Mouse (Mus musculus): Measurements from ENCODE around the gene Taf6l. TPM values are rescaled to one million over a fixed set of nuclear protein-coding genes. Genes with fewer than 3 reads are reported as not detected.
A peak's percentile ranks its signal among the peaks of the same experiment; 100 is the strongest.

Gene Taf6l
- polyA plus RNA-seq, 1 experiment = 17.1 TPM

DNA sequence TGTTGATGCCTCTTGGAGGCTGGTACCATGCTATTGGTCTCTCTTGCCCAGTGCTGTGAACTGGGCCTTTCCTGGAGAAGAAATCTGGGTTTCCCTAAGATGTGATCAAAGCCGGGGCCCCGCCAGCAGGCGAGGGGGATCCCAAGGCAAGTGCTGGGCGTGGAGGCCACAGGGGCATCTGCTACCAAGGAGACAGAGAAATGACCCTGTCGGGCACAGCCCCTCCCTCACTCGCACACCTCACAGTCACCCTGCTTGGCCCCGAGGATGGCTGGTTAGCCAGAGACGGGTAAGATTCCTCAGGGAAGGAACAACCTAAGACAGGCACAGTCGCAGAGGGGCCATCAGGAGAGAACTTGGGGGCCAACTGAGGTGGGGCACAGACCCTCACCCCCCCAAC, 20.7 kb downstream of the Taf6l start:
- no peak overlapping the region for H3K27ac ChIP-seq (ENCODE audit: insufficient read depth, low read length)
- H3K9me3 ChIP-seq (replicated peaks; ENCODE audit: control insufficient read depth, insufficient read depth, low read length, poor library complexity, severe bottlenecking) = peaks cover 16% of the 10 kb centered on the region
- no peaks in the 10 kb centered on the region for H3K4me1 ChIP-seq (ENCODE audit: control insufficient read depth, insufficient read depth, low read length)
- peaks cover 67% of the 10 kb centered on the region for H3K36me3 ChIP-seq (ENCODE audit: control insufficient read depth, insufficient read depth, low read length, poor library complexity, severe bottlenecking)
- TF ChIP-seq POLR2A (IDR thresholded peaks at IDR 0.05; ENCODE audit: insufficient read depth, low read length) = no peak
- no peak for TF ChIP-seq CTCF (IDR thresholded peaks at IDR 0.05; ENCODE audit: low read depth, low read length)
- no peak for TF ChIP-seq EP300 (IDR thresholded peaks at IDR 0.05; ENCODE audit: insufficient read depth, low read depth, low read length)
- H3K27me3 ChIP-seq (ENCODE audit: control insufficient read depth, insufficient read depth, low read length, poor library complexity, severe bottlenecking) = no peaks in the 10 kb centered on the region
- H3K9ac ChIP-seq (ENCODE audit: low read depth, poor library complexity, severe bottlenecking) = no peak overlapping the region
- no peak overlapping the region for H3K4me3 ChIP-seq (ENCODE audit: low read depth, low read length)

DNA sequence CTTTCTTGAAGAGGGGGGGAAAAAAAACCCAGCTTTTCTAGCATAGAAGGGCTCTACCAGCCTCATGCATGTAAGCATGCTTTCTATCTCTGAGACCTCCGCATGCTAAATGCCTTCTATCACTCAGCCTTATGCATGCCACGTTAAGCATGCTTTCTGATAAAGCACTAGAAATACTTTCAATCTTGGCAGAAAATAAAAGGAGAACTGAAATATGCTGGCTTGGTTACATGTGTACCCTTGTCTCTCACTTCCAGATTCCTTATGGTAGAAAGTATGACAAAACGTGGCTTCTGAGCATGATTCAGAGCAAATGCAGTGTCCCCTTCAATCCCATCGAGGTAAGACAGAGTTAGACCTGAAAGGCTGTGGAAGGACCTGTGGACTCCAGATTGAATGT, 22.9 kb downstream of the Taf6l start:
- TF ChIP-seq EP300 (IDR thresholded peaks at IDR 0.05; ENCODE audit: insufficient read depth, low read depth, low read length) (no peak), POLR2A (IDR thresholded peaks at IDR 0.05; ENCODE audit: insufficient read depth, low read length) (no peak), CTCF (IDR thresholded peaks at IDR 0.05; ENCODE audit: low read depth, low read length) (no peak)
- Histone ChIP-seq H3K4me3 (ENCODE audit: low read depth, low read length) (no peak overlapping the region), H3K36me3 (ENCODE audit: control insufficient read depth, insufficient read depth, low read length, poor library complexity, severe bottlenecking) (peaks cover 58% of the 10 kb centered on the region)

DNA sequence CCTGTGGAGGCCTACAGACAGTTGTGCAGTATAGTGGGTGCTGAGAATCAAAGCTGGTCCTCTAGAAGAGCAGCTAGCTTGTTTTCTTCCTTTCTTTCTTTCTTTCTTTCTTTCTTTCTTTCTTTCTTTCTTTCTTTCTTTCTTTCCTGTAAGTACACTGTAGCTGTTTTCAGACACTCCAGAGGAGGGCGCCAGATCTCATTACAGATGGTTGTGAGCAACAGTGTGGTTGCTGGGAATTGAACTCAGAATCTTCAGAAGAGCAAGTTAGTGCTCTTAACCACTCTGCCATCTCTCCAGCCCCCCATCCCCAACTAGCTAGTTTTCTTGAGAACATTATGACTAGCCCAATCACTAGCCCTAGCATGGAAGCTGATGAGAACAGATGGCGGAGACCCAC, 25.5 kb downstream of the Taf6l start:
- no peaks in the 10 kb centered on the region for H3K27me3 ChIP-seq (ENCODE audit: control insufficient read depth, insufficient read depth, low read length, poor library complexity, severe bottlenecking)
- H3K4me3 ChIP-seq (ENCODE audit: low read depth, low read length) = no peak overlapping the region
- no peak overlapping the region for H3K9ac ChIP-seq (ENCODE audit: low read depth, poor library complexity, severe bottlenecking)
- H3K4me1 ChIP-seq (ENCODE audit: control insufficient read depth, insufficient read depth, low read length) = no peaks in the 10 kb centered on the region
- no peak overlapping the region for H3K27ac ChIP-seq (ENCODE audit: insufficient read depth, low read length)
- peaks cover 16% of the 10 kb centered on the region for H3K9me3 ChIP-seq (replicated peaks; ENCODE audit: control insufficient read depth, insufficient read depth, low read length, poor library complexity, severe bottlenecking)
- peaks cover 36% of the 10 kb centered on the region for H3K36me3 ChIP-seq (ENCODE audit: control insufficient read depth, insufficient read depth, low read length, poor library complexity, severe bottlenecking)
- TF ChIP-seq POLR2A (IDR thresholded peaks at IDR 0.05; ENCODE audit: insufficient read depth, low read length) = no peak
- peak; percentile 1 for TF ChIP-seq CTCF (IDR thresholded peaks at IDR 0.05; ENCODE audit: low read depth, low read length)

More for the DNA sequence above, 22.9 kb downstream of the Taf6l start:
- Histone ChIP-seq H3K27me3 (ENCODE audit: control insufficient read depth, insufficient read depth, low read length, poor library complexity, severe bottlenecking) (no peaks in the 10 kb centered on the region), H3K9ac (ENCODE audit: low read depth, poor library complexity, severe bottlenecking) (no peak overlapping the region), H3K4me1 (ENCODE audit: control insufficient read depth, insufficient read depth, low read length) (no peaks in the 10 kb centered on the region), H3K27ac (ENCODE audit: insufficient read depth, low read length) (no peak overlapping the region), H3K9me3 (replicated peaks; ENCODE audit: control insufficient read depth, insufficient read depth, low read length, poor library complexity, severe bottlenecking) (peaks cover 16% of the 10 kb centered on the region)

DNA sequence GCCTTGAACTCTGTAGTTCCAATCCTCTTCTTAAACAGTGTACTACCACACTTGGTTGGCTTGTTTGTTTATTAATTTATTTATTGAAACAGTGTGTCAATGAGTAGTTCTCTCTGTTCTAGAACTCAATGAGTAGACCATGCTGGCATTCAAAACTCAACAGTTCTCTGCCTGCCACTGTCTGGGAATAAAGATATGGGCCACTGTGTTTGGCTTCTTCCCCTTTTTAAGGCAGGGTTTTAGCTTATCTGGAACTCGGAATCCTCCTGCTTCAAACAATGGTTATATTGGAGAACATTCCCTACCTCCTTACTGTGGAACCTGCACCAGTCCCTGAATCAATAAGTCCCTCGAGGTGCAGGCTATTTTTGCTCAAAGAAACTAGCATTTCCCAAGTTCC, 27.3 kb downstream of the Taf6l start:
- H3K9ac ChIP-seq (ENCODE audit: low read depth, poor library complexity, severe bottlenecking) = peak overlapping the region; percentile 95; the same call in 1 of the 2 replicates
- no peak overlapping the region for H3K27ac ChIP-seq (ENCODE audit: insufficient read depth, low read length)
- H3K4me3 ChIP-seq (ENCODE audit: low read depth, low read length) = no peak overlapping the region
- no peaks in the 10 kb centered on the region for H3K4me1 ChIP-seq (ENCODE audit: control insufficient read depth, insufficient read depth, low read length)
- H3K9me3 ChIP-seq (replicated peaks; ENCODE audit: control insufficient read depth, insufficient read depth, low read length, poor library complexity, severe bottlenecking) = peaks cover 2% of the 10 kb centered on the region; the same call in 1 of the 2 replicates
- peaks cover 20% of the 10 kb centered on the region for H3K36me3 ChIP-seq (ENCODE audit: control insufficient read depth, insufficient read depth, low read length, poor library complexity, severe bottlenecking)
- no peak for TF ChIP-seq CTCF (IDR thresholded peaks at IDR 0.05; ENCODE audit: low read depth, low read length)
- TF ChIP-seq POLR2A (IDR thresholded peaks at IDR 0.05; ENCODE audit: insufficient read depth, low read length) = no peak
- no peak for TF ChIP-seq EP300 (IDR thresholded peaks at IDR 0.05; ENCODE audit: insufficient read depth, low read depth, low read length)
- no peaks in the 10 kb centered on the region for H3K27me3 ChIP-seq (ENCODE audit: control insufficient read depth, insufficient read depth, low read length, poor library complexity, severe bottlenecking)

DNA sequence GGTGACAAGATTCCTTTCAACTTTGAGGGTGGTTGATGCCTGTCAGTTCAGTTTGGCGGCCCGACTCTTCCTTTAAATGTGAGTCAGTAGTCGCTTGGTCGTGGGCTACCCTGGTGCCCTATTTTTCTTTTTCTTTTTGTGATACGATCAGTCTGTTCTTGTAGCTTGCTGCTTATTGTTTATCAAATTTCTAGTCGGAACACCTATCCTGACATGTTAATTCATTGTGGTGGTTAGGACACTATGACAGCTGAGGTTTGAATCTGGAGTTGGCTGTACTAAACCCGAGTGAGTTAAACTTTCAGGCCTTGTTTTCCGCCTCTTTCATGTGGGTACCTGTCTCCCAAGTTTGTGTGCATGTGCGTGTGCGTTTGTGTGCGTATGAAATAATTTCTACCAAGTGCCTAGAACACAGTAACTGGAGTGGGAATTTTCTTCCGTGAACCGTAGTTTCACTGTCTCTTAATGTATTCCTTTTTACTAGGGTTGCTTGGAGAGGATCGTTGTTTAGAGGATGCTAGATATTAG, 28.7 kb downstream of the Taf6l start:
- Histone ChIP-seq H3K36me3 (ENCODE audit: control insufficient read depth, insufficient read depth, low read length, poor library complexity, severe bottlenecking) (peaks cover 9% of the 10 kb centered on the region), H3K9me3 (replicated peaks; ENCODE audit: control insufficient read depth, insufficient read depth, low read length, poor library complexity, severe bottlenecking) (no peaks in the 10 kb centered on the region), H3K9ac (ENCODE audit: low read depth, poor library complexity, severe bottlenecking) (peak overlapping the region; percentile 95), H3K27me3 (ENCODE audit: control insufficient read depth, insufficient read depth, low read length, poor library complexity, severe bottlenecking) (no peaks in the 10 kb centered on the region), H3K27ac (ENCODE audit: insufficient read depth, low read length) (no peak overlapping the region), H3K4me3 (ENCODE audit: low read depth, low read length) (peak overlapping the region; percentile 87), H3K4me1 (ENCODE audit: control insufficient read depth, insufficient read depth, low read length) (no peaks in the 10 kb centered on the region)
- TF ChIP-seq EP300 (IDR thresholded peaks at IDR 0.05; ENCODE audit: insufficient read depth, low read depth, low read length) = no peak
- no peak for TF ChIP-seq CTCF (IDR thresholded peaks at IDR 0.05; ENCODE audit: low read depth, low read length)
- TF ChIP-seq POLR2A (IDR thresholded peaks at IDR 0.05; ENCODE audit: insufficient read depth, low read length) = no peak

DNA sequence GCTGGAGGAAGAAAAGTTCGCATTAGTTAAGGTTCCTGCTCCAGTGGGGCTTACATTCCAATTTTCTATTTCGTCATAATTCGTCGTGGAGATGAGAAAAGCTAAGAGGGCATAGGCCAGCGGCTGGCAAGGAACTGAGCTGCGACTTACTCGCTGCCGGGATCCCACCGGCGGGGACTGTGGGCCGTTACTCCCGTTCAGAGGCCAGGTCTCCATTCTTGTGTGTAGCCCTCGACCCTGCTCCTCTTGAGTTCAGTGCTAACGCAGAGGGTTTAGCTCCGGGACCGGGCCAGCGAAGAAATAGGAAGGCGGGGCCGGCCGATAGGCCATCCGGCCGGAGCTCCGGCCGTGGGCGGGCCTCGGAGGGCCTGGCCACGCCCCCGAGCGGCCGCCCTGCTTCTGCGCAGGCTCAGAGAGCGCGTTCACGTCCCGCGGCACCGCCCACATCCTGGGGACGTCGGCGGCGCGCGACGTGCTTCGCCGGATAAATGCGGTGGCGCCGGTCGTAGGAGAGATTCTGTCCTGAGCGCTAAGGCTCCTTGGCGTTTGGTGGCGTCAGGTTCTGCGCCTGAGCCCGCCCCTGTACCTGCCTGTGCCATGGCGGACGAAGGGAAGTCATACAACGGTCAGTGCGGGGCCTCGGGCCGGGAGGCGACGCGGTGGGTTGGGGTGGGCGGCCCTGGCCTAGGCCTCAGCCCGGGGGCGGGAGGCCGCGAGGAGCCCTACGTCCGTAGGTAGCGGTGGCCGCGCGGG, 29.4 kb downstream of the Taf6l start, which contains the start of gene Nxf1:
TSS of gene Nxf1 (plus strand) at position 439 of the 753 bp plus-strand sequence.
- Histone ChIP-seq H3K4me1 (ENCODE audit: control insufficient read depth, insufficient read depth, low read length) (no peaks in the 10 kb centered on the region), H3K27ac (ENCODE audit: insufficient read depth, low read length) (peak within 1 kb of the TSS; percentile 42), H3K9ac (ENCODE audit: low read depth, poor library complexity, severe bottlenecking) (peak within 1 kb of the TSS; percentile 95), H3K36me3 (ENCODE audit: control insufficient read depth, insufficient read depth, low read length, poor library complexity, severe bottlenecking) (peaks cover 3% of the 10 kb centered on the region), H3K9me3 (replicated peaks; ENCODE audit: control insufficient read depth, insufficient read depth, low read length, poor library complexity, severe bottlenecking) (no peaks in the 10 kb centered on the region), H3K4me3 (ENCODE audit: low read depth, low read length) (peak within 1 kb of the TSS; percentile 89), H3K27me3 (ENCODE audit: control insufficient read depth, insufficient read depth, low read length, poor library complexity, severe bottlenecking) (no peaks in the 10 kb centered on the region)
- TF ChIP-seq CTCF (IDR thresholded peaks at IDR 0.05; ENCODE audit: low read depth, low read length) (no peak), POLR2A (IDR thresholded peaks at IDR 0.05; ENCODE audit: insufficient read depth, low read length) (peak; percentile 83)

All from ES-Bruce4 (cell line).